Comparison of ENCODE assay signal across 8 mouse cellular contexts in the genomic region with DNA sequence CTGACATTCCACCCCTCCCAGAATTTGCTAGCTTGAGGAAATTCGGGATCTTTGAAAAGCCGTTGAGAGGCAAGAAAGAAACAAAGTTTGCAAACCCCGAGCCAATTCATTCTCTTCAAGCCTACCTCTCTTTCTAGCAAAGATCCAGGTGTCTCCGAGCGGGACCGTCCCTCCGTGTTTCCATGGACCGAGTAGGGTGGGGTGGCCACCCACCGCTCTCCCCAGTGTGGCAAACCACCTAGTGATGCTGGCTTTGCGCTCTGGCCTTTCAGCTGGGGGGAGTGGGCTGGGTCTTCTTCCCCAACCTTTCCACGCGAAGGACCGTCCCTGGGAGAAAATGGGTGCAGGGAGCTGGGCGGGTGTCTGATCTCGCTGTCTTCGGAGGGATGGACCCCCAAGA. TPM values are rescaled to one million over a fixed set of nuclear protein-coding genes. Genes with fewer than 3 reads are reported as not detected.
DNase-seq lines count a peak whose midpoint lies in the region; ATAC-seq lines count a peak whose summit lies in the region.

No protein-coding gene starts in this region.

- peaks cover 8% of the 10 kb centered on the region for H3K36me3 ChIP-seq in megakaryocyte, embryonic 14.5 days (replicated peaks; ENCODE audit: low read length)
- no peaks in the 10 kb centered on the region for H3K36me3 ChIP-seq in hindbrain, embryonic 14.5 days (replicated peaks; ENCODE audit: control insufficient read depth, insufficient read depth)
- H3K36me3 ChIP-seq in midbrain, embryonic 15.5 days (replicated peaks): no peaks in the 10 kb centered on the region

- peak overlapping the region; percentile 47 for H3K9ac ChIP-seq in hindbrain, embryonic 14.5 days
- peak overlapping the region; percentile 44 for H3K9ac ChIP-seq in midbrain, embryonic 15.5 days

- under 1% methylated on average over 16 of the region's 16 CpGs for WGBS in hindbrain, embryonic 14.5 days
- WGBS in midbrain, embryonic 15.5 days: under 1% methylated on average over 16 of the region's 16 CpGs

- peak; percentile 17 for DNase-seq in cerebellum, adult 8-10 months
- DNase-seq in cerebellum, postnatal 25 days: no peak
- no peak for DNase-seq in hindbrain, embryonic 14.5 days (ENCODE audit: low spot score)
- DNase-seq in gastrocnemius, postnatal 25 days: no peak
- DNase-seq in frontal cortex, postnatal 14 days (ENCODE audit: low spot score in 2 of 2): no peak

- H3K27me3 ChIP-seq in megakaryocyte, embryonic 14.5 days (replicated peaks): peaks cover 30% of the 10 kb centered on the region
- H3K27me3 ChIP-seq in hindbrain, embryonic 14.5 days (ENCODE audit: control insufficient read depth, insufficient read depth, low read length): no peaks in the 10 kb centered on the region; the same call in 1 of the 2 replicates
- H3K27me3 ChIP-seq in midbrain, embryonic 15.5 days (replicated peaks): 0 out of 2 replicates have a peak, but pooled peaks cover 4% of the 10 kb centered on the region

- H3K4me1 ChIP-seq in megakaryocyte, embryonic 14.5 days: peaks cover 81% of the 10 kb centered on the region
- peaks cover 25% of the 10 kb centered on the region for H3K4me1 ChIP-seq in hindbrain, embryonic 14.5 days (replicated peaks; ENCODE audit: control insufficient read depth, insufficient read depth, low read length)
- H3K4me1 ChIP-seq in midbrain, embryonic 15.5 days: peaks cover 33% of the 10 kb centered on the region

- H3K4me3 ChIP-seq in megakaryocyte, embryonic 14.5 days (replicated peaks): peak overlapping the region; percentile 94
- H3K4me3 ChIP-seq in hindbrain, embryonic 14.5 days (replicated peaks; ENCODE audit: low read length): peak overlapping the region; percentile 41
- H3K4me3 ChIP-seq in midbrain, embryonic 15.5 days: peak overlapping the region; percentile 52

- no peaks in the 10 kb centered on the region for H3K9me3 ChIP-seq in megakaryocyte, embryonic 14.5 days
- no peaks in the 10 kb centered on the region for H3K9me3 ChIP-seq in hindbrain, embryonic 14.5 days (ENCODE audit: control insufficient read depth, low read length)
- no peaks in the 10 kb centered on the region for H3K9me3 ChIP-seq in midbrain, embryonic 15.5 days

- ATAC-seq in megakaryocyte, adult 5-6 weeks (ENCODE audit: poor library complexity, severe bottlenecking): no peak
- no peak for ATAC-seq in hindbrain, embryonic 14.5 days (ENCODE audit: low FRiP score)
- no peak; the same call in none of the 2 replicates for ATAC-seq in midbrain, embryonic 15.5 days (replicated peaks)

- H3K4me2 ChIP-seq in hindbrain, embryonic 14.5 days (replicated peaks): peak overlapping the region; percentile 63
- peak overlapping the region; percentile 95 for H3K4me2 ChIP-seq in midbrain, embryonic 15.5 days

- H3K27ac ChIP-seq in hindbrain, embryonic 14.5 days: no peak overlapping the region
- H3K27ac ChIP-seq in midbrain, embryonic 15.5 days: 0 out of 2 replicates have a peak overlapping the region, but pooled peaks have one; percentile 5

RNA-seq across cellular contexts. Expression of a gene that starts 0.3 kb away (rescaled TPM):
- 3.9 TPM in 1 of 2 replicates, not detected in the other for polyA plus RNA-seq in megakaryocyte, embryonic 14.5 days (2012; ENCODE audit: insufficient read depth, low replicate concordance)
- total RNA-seq in megakaryocyte, adult 5-6 weeks (2015): 18.2 and 21.1 TPM in 2 replicates
- total RNA-seq in megakaryocyte, adult 5-6 weeks (2017): 17.6 and 20.3 TPM in 2 replicates
- 21.1 and 23.3 TPM in 2 replicates for polyA plus RNA-seq in hindbrain, embryonic 14.5 days (2014; fragmentation: Nextera tagmentation; extraction: Ambion mirVana)
- 11.3 and 11.6 TPM in 2 replicates for polyA plus RNA-seq in midbrain, embryonic 15.5 days (2015; fragmentation: Nextera tagmentation; extraction: Ambion mirVana)
- total RNA-seq in gastrocnemius, postnatal 25 days (2021): 10 to 100 TPM; 12.0 to 17.2 TPM

Comparison
In these comparisons a context has a peak if more than half of its experiments do, and no peak if none do; other contexts are left out.
1. H3K4me3 ChIP-seq: peak in every context shown above with its lines; median percentile 94 in megakaryocyte, embryonic 14.5 days; 52 in midbrain, embryonic 15.5 days; 41 in hindbrain, embryonic 14.5 days.